Mouse (Mus musculus): ENCODE measurements around the gene Bak1. TPM values are rescaled to one million over a fixed set of nuclear protein-coding genes. Genes with fewer than 3 reads are reported as not detected.

The Bak1 gene
- polyA plus RNA-seq (2014; fragmentation: Illumina TruSeq; extraction: RNeasy Lipid Tissue Mini Kit (QIAGEN cat#74804); ENCODE audit: low read depth, low replicate concordance): 4.3 TPM

GRCm38 (mm10) chr17:27028909-27029308 lies at the start of gene Bak1:
Bak1 (minus strand) TSS chr17:27029009.

DNA sequence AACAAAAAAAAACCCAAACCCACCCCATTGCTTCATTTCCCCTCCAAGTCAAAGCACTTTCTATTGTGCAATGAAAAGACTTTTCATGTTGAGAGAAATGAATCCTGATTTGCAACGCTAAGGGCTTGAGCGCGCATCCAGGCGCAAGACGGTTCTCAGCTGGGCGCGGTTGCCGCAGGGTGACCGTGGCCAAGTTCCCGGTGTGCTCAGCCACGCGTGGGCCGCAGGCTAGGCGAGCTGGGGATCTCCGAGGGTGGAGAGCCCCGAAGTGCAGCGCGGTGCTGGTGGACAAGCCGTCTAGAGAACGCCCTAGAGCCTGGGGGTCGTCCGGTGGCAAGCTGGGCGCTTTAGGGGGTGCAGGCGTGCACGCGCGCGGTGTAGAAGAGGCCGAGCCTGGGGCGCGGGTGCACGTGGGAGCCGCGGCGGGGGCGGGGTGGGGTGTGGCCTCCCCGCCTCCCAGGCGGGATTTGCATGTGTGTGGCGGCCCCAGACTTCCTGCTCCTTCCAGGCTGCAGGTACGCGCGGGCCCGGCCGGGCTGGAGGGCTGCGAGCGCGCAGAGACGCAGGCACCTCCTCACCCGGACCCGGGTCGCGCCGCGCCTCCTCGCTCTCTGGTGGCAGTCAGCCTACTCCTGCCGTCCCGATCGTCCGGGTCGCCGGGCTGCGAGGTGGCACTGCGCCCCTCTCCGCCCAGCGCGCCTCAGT lies 28.2 kb upstream of the Bak1 start, which contains the start of gene Itpr3:
Gene Itpr3, plus strand, starts transcription at position 493 of the 705 bp plus-strand sequence.

DNA sequence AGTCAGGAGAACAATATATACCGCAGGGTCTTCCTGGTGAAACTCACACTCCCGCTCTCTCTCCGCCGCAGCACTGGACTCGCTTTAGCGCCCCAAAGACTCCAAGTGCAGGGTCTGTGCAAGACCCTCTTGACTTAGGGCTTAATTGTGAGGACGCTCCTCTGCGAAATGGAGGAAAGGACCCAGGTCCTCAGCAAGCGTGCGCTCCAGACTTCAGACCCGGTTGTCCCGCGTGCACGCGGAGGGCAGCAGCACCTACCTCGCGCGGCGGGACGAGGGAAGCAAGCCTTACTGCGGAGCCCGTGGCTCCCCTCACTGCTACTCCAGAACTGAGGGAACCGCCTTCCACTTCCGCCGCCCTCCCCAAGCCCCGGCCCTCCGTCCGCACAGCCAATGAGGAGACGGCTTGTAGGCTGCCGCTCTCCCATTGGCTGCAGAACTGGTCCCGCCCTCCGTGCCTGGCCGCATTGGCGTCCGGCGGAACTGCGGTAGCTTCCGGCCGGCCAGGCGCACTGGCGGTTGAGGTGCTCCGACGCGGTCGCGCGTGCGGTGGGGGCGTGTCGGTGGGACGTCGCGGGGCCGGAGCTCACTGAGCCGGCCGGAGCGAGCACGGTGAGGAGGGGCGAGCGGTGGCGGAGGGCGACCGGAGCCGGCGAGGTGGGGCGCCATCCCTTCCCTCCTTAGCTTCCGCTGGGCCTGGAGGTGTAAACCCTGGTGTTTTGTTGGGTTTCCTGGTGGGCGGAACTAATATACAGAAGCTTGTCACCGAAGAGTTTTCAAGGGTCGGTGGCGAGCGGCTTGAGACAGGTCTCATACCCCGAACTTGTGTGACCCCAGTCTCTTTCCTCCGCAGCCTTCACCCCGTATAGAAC lies 55.9 kb downstream of the Bak1 start, which contains the start of gene Zbtb9:
Gene Zbtb9, plus strand, starts transcription at position 465 of the 872 bp plus-strand sequence.

Other genes with a start within 250 kb of the Bak1 start
- gene Bnip1, start 247.9 kb downstream of the Bak1 start, polyA plus RNA-seq (2014; fragmentation: Illumina TruSeq; extraction: RNeasy Lipid Tissue Mini Kit (QIAGEN cat#74804); ENCODE audit: low read depth, low replicate concordance): 27.2 TPM
- gene Nkx2-5, start 184.0 kb downstream of the Bak1 start, polyA plus RNA-seq (2014; fragmentation: Illumina TruSeq; extraction: RNeasy Lipid Tissue Mini Kit (QIAGEN cat#74804); ENCODE audit: low read depth, low replicate concordance): not detected
- gene Kifc5b, start 111.9 kb downstream of the Bak1 start, polyA plus RNA-seq (2014; fragmentation: Illumina TruSeq; extraction: RNeasy Lipid Tissue Mini Kit (QIAGEN cat#74804); ENCODE audit: low read depth, low replicate concordance): 0.76 TPM
- 3.1 TPM for gene Phf1, start 96.0 kb downstream of the Bak1 start, polyA plus RNA-seq (2014; fragmentation: Illumina TruSeq; extraction: RNeasy Lipid Tissue Mini Kit (QIAGEN cat#74804); ENCODE audit: low read depth, low replicate concordance)
- gene Cuta, start 89.4 kb downstream of the Bak1 start, polyA plus RNA-seq (2014; fragmentation: Illumina TruSeq; extraction: RNeasy Lipid Tissue Mini Kit (QIAGEN cat#74804); ENCODE audit: low read depth, low replicate concordance): 12.0 TPM
- 0.82 TPM for gene Syngap1, start 87.8 kb downstream of the Bak1 start, polyA plus RNA-seq (2014; fragmentation: Illumina TruSeq; extraction: RNeasy Lipid Tissue Mini Kit (QIAGEN cat#74804); ENCODE audit: low read depth, low replicate concordance)
- 14.9 TPM for gene Zbtb9, start 55.8 kb downstream of the Bak1 start, polyA plus RNA-seq (2014; fragmentation: Illumina TruSeq; extraction: RNeasy Lipid Tissue Mini Kit (QIAGEN cat#74804); ENCODE audit: low read depth, low replicate concordance)
- 2.2 TPM for gene Itpr3, start 28.3 kb upstream of the Bak1 start, polyA plus RNA-seq (2014; fragmentation: Illumina TruSeq; extraction: RNeasy Lipid Tissue Mini Kit (QIAGEN cat#74804); ENCODE audit: low read depth, low replicate concordance)
- 8.7 TPM for gene Uqcc2, start 104.9 kb upstream of the Bak1 start, polyA plus RNA-seq (2014; fragmentation: Illumina TruSeq; extraction: RNeasy Lipid Tissue Mini Kit (QIAGEN cat#74804); ENCODE audit: low read depth, low replicate concordance)
- not detected for gene Ip6k3, start 138.8 kb upstream of the Bak1 start, polyA plus RNA-seq (2014; fragmentation: Illumina TruSeq; extraction: RNeasy Lipid Tissue Mini Kit (QIAGEN cat#74804); ENCODE audit: low read depth, low replicate concordance)
- 1.2 TPM for gene Lemd2, start 175.5 kb upstream of the Bak1 start, polyA plus RNA-seq (2014; fragmentation: Illumina TruSeq; extraction: RNeasy Lipid Tissue Mini Kit (QIAGEN cat#74804); ENCODE audit: low read depth, low replicate concordance)

Measured in sigmoid colon, adult 10 weeks (tissue).